Mouse (Mus musculus): ENCODE data around the gene Fjx1. TPM values are rescaled to one million over a fixed set of nuclear protein-coding genes. Genes with fewer than 3 reads are reported as not detected.
A peak's percentile ranks its signal among the peaks of the same experiment; 100 is the strongest.

Gene Fjx1
- polyA plus RNA-seq (2015; fragmentation: Nextera tagmentation; extraction: Ambion mirVana): 0.66 and 0.82 TPM in 2 replicates

DNA sequence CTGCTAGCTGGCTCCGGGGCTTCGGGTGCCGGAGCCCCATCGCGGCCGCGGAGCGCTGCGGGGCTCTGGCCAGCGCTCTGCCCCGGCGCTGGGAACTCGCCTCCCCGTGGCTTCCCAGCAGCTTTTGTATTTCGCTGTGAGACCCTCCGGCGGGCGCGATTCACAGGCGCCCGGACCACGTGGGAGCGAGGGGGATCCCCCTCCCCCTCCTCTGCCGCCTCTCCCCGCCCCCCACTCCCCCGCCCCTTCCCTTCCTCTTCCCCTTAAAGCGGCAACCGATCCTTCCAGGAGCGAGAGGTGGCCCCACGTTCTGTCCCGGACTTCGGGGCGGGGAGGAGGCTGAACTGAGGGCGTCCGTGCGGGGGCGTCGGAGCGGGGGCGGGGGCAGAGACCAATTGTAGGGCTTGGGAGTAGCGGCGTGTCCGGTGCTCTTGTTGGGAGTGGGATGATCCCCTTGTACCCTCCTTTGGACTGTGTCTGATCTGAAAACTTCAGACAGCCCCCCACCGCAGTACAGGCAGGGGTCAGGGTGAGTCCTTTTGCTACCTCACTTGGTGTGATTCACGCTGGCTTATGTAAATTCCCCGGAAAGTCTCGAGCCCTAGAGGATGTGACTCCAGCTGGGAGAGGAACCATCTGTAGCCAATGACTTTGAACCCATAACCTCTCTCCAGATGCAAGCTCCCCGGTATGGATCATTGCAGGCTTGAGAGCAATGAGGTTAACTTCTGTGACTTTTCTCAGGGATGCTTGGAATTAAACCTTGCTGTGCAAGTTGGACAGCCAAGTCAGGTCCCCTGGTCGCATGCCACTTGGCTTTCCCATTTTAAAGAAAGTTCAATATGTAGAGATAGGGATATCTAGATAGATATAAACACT, at the start of gene Fjx1:
Fjx1 (minus strand) TSS at position 829 of the 879 bp plus-strand sequence.
- Histone ChIP-seq H3K9ac (peak within 1 kb of the TSS; percentile 51), H3K27ac (no peak within 1 kb of the TSS; the same call in 1 of the 2 replicates)

DNA sequence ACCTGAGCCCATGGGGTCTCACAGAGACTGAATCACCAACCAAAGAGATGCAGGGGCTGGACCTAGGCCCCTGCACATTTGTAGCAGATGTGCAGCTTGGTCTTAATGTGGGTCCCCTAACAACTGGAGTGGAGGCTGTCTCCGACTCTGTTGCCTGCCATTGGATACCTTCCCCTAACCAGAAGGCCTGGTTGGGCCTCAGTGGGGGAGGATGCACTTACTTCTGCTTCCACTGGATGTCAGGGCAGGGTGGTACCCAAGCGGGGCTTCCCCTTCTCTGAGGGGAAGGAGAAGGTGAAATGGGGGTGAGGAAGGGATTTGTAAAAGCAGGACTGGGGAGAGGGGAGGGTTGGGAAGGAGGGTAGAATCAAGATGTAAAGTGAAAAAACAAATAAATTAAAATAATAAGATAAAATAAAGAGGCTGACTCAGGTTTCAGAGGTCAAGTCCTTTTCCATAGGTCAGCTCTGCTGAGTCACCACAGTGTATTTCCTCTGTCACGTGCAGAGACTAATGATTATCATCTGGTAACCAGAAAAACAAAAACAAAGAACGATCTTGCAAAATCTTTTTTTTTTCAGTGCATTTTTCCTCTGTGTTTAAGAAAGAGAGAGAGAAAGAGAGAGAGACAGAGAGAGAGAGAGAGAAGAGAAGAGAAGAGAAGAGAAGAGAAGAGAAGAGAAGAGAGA, 47.8 kb upstream of the Fjx1 start:
- 20% methylated on average over 4 of the region's 4 CpGs for WGBS (ENCODE audit: insufficient replicate concordance)
- Histone ChIP-seq H3K27me3 (no peaks in the 10 kb centered on the region), H3K27ac (no peak overlapping the region), H3K9ac (no peak overlapping the region), H3K4me3 (replicated peaks) (no peak overlapping the region), H3K4me1 (replicated peaks) (no peaks in the 10 kb centered on the region), H3K4me2 (no peak overlapping the region), H3K36me3 (no peaks in the 10 kb centered on the region), H3K9me3 (replicated peaks) (no peaks in the 10 kb centered on the region)
- ATAC-seq (ENCODE audit: low read depth): no peak
- DNase-seq: no peak

More for the DNA sequence above, at the start of gene Fjx1:
- ATAC-seq (ENCODE audit: low read depth): peak; percentile 8; the same call in 1 of the 2 replicates
- peaks cover 68% of the 10 kb centered on the region for H3K27me3 ChIP-seq
- no peak for DNase-seq
- under 1% methylated on average over 37 of the region's 49 CpGs for WGBS (ENCODE audit: insufficient replicate concordance)
- H3K4me2 ChIP-seq: peak within 1 kb of the TSS; percentile 71
- H3K9me3 ChIP-seq (replicated peaks): no peaks in the 10 kb centered on the region
- H3K4me1 ChIP-seq (replicated peaks): peaks cover 19% of the 10 kb centered on the region
- H3K4me3 ChIP-seq (replicated peaks): peak within 1 kb of the TSS; percentile 59
- H3K36me3 ChIP-seq: no peaks in the 10 kb centered on the region

DNA sequence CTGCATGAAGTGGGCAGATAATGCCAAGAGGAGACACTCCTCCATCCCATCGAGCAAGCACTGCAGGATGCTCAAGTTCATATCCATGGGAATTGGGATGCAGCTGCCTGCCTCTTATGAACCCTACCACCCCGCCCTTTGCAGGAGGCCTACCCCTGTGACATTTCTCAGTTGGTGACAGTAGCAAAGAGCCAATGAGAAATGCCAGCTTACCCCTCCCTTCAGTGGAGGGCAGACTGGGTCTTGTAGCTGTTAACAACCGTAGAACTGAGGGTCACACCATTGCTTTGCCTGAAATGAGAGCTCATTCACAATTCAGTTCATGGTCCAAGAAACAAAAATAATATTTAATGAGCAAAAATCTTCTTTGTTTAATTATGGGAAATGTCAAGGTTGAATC, 28.4 kb upstream of the Fjx1 start:
- Histone ChIP-seq H3K4me2 (no peak overlapping the region), H3K36me3 (no peaks in the 10 kb centered on the region), H3K27ac (no peak overlapping the region), H3K9me3 (replicated peaks) (0 out of 2 replicates have a peak, but pooled peaks cover 3% of the 10 kb centered on the region), H3K27me3 (no peaks in the 10 kb centered on the region), H3K4me1 (replicated peaks) (no peaks in the 10 kb centered on the region), H3K9ac (no peak overlapping the region), H3K4me3 (replicated peaks) (no peak overlapping the region)
- no peak for ATAC-seq (ENCODE audit: low read depth)
- no peak for DNase-seq
- 52% methylated on average over 3 of the region's 3 CpGs for WGBS (ENCODE audit: insufficient replicate concordance)

DNA sequence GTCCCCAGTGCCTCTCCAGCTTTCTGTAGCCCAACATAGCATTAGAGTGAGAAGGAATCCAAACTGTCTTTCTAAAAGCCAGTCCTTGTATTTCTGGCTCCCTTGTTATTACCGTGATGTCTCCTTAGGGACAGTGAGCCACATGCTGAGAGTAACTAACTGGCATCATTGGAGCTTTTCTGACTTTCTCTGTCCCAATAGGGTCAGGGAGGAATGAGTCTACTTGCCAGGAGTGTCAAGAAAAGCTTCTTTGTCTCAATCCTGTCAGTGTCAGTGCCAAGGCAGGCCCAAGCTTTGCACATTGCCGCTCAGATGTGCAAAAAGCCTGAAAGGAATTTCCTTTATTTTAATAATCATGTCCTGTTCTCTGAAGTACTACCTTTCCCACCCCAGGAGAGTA, 23.8 kb upstream of the Fjx1 start:
- Histone ChIP-seq H3K4me2 (no peak overlapping the region), H3K36me3 (no peaks in the 10 kb centered on the region), H3K4me1 (replicated peaks) (no peaks in the 10 kb centered on the region), H3K9ac (no peak overlapping the region), H3K27ac (no peak overlapping the region), H3K9me3 (replicated peaks) (no peaks in the 10 kb centered on the region), H3K27me3 (no peaks in the 10 kb centered on the region), H3K4me3 (replicated peaks) (no peak overlapping the region)
- no peak for ATAC-seq (ENCODE audit: low read depth)
- 77% methylated on average over 2 of the region's 2 CpGs for WGBS (ENCODE audit: insufficient replicate concordance)
- no peak for DNase-seq

DNA sequence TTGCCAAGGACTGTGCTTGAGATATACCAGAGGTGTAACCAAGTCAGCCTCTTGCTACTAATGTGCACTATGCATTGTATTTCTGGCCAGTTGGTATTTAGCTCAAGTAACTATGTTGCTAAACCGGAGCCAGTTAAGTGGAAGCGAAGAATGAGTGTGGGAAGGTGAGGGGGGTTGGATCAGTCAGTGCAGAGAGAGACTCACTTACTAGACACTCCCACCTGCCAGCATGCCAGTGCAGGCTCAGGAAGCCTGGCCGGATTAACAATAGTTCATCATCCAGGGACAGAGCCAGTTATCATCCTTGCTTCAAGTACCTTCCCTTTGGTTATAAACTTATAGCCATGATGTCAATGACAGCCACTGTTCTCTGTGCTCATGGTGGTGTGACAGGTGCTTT, 16.3 kb upstream of the Fjx1 start:
- Histone ChIP-seq H3K36me3 (no peaks in the 10 kb centered on the region), H3K27me3 (no peaks in the 10 kb centered on the region), H3K9ac (no peak overlapping the region), H3K27ac (no peak overlapping the region), H3K4me3 (replicated peaks) (no peak overlapping the region), H3K9me3 (replicated peaks) (no peaks in the 10 kb centered on the region), H3K4me2 (no peak overlapping the region), H3K4me1 (replicated peaks) (no peaks in the 10 kb centered on the region)
- WGBS (ENCODE audit: insufficient replicate concordance): 79% methylated on average over 3 of the region's 3 CpGs
- DNase-seq (no peak), ATAC-seq (ENCODE audit: low read depth) (no peak)

DNA sequence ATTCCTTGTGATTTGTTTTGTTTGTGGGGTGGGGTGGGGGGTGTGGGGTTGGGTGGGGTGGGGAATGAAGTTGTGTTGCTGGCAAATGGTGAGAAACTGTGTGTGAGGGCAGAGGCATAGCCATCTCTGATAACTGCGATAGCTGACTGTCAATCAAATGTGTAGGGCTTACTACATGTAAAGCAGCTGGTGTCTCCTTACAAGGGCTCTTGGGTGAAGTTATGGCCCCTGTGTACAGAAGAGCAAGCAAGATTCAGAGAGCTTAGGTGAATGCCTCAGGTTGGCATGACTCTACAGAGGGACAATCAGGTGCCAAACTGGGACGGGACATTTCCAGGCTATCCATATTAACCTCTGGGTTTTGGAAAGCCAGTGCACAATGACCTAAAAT, 12.0 kb upstream of the Fjx1 start:
- Histone ChIP-seq H3K27me3 (peaks cover 3% of the 10 kb centered on the region; the same call in 1 of the 2 replicates), H3K4me2 (no peak overlapping the region), H3K36me3 (no peaks in the 10 kb centered on the region), H3K4me3 (replicated peaks) (no peak overlapping the region), H3K4me1 (replicated peaks) (no peaks in the 10 kb centered on the region), H3K9me3 (replicated peaks) (no peaks in the 10 kb centered on the region), H3K9ac (no peak overlapping the region), H3K27ac (no peak overlapping the region)
- WGBS (ENCODE audit: insufficient replicate concordance): 78% methylated on average over 2 of the region's 2 CpGs
- DNase-seq (no peak), ATAC-seq (ENCODE audit: low read depth) (no peak)

DNA sequence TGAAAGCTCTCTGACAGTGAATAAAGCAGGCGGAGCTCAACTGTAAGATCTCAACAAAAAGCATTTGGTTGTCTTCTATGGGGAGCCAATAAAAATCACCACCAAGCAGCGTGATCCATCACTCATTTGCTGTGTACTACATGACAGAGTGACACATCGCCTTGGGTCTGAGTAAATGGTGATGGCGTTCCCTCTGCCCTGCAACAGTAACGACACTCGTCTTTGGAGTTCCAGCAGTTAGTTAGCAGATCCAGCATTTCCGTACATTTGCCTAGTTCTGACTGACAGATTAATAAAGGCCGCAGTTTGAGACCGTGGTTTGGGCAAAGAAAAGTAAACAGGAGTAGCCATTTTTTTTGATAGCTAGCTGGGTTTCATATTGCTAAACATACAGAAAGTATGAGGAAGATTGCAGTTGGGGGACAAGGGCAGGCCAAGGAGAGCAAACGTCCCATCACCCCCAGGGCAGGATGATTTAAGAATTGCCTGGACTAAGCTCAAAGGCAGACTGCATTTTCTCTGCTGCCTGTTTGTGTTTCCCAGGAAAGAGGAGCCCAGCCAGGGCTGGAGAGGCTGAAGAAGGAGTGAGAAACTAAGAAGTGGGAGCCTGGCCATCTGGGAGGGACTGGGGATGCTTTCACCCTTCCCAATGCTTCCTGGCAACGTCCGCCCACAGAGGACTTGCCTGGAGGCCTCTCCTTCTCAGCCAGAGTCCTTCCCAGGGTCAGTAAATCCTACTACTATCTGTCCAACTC, 11.5 kb upstream of the Fjx1 start:
- Histone ChIP-seq H3K4me1 (replicated peaks) (no peaks in the 10 kb centered on the region), H3K9ac (no peak overlapping the region), H3K27ac (no peak overlapping the region), H3K36me3 (no peaks in the 10 kb centered on the region), H3K27me3 (peaks cover 3% of the 10 kb centered on the region; the same call in 1 of the 2 replicates), H3K9me3 (replicated peaks) (no peaks in the 10 kb centered on the region), H3K4me2 (no peak overlapping the region), H3K4me3 (replicated peaks) (no peak overlapping the region)
- no peak for DNase-seq
- ATAC-seq (ENCODE audit: low read depth): no peak
- WGBS (ENCODE audit: insufficient replicate concordance): 59% methylated on average over 12 of the region's 12 CpGs

DNA sequence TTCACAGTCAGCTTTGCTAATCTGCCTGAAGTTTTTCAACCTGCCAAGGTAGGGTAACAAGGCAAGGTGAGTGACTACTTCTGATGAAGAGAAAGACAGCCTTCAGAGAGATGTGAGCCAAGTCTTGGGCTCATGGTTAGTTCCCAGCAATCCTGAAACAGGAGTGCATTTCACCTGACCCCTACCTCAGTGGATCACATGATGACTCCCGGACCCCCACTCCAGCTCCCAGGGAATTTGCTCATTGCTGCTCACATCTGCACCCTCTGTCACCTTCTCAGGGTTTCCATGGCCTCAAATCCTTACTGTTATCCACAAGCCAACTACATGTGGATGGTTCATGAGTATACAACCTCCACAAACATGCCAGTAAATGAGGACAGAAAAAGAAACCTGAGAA, 9.2 kb upstream of the Fjx1 start:
- 61% methylated on average over 1 of the region's 1 CpGs for WGBS (ENCODE audit: insufficient replicate concordance)
- Histone ChIP-seq H3K4me2 (no peak overlapping the region), H3K27me3 (peaks cover 9% of the 10 kb centered on the region; the same call in 1 of the 2 replicates), H3K36me3 (no peaks in the 10 kb centered on the region), H3K4me3 (replicated peaks) (no peak overlapping the region), H3K4me1 (replicated peaks) (no peaks in the 10 kb centered on the region), H3K27ac (no peak overlapping the region), H3K9me3 (replicated peaks) (no peaks in the 10 kb centered on the region), H3K9ac (no peak overlapping the region)
- ATAC-seq (ENCODE audit: low read depth) (no peak), DNase-seq (no peak)

DNA sequence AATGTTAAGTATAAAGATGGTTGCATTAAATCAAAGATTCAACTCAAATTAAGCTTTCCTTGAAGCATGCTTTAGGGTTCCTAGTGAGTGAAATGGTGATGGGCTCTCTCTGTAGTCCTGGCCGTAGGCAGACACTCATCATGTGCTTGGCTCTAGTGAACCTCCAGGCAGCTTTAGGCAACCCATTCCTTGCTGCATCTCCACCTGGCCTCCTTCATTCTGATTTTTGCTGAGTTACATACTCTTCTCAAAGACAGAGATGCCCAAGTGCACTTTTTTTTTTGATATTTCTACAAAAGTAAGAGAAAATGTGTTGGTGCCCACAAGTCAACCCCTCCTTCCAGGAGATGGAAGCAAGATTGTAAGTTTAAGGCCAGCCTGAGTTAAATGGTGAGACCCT, 2.8 kb upstream of the Fjx1 start:
- H3K4me2 ChIP-seq: no peak overlapping the region
- no peak overlapping the region for H3K4me3 ChIP-seq (replicated peaks)
- H3K9me3 ChIP-seq (replicated peaks): no peaks in the 10 kb centered on the region
- no peak for ATAC-seq (ENCODE audit: low read depth)
- 54% methylated on average over 1 of the region's 1 CpGs for WGBS (ENCODE audit: insufficient replicate concordance)
- no peak for DNase-seq
- H3K27ac ChIP-seq: no peak overlapping the region
- no peaks in the 10 kb centered on the region for H3K36me3 ChIP-seq
- H3K9ac ChIP-seq: no peak overlapping the region
- H3K27me3 ChIP-seq: peaks cover 46% of the 10 kb centered on the region
- H3K4me1 ChIP-seq (replicated peaks): peaks cover 11% of the 10 kb centered on the region

DNA sequence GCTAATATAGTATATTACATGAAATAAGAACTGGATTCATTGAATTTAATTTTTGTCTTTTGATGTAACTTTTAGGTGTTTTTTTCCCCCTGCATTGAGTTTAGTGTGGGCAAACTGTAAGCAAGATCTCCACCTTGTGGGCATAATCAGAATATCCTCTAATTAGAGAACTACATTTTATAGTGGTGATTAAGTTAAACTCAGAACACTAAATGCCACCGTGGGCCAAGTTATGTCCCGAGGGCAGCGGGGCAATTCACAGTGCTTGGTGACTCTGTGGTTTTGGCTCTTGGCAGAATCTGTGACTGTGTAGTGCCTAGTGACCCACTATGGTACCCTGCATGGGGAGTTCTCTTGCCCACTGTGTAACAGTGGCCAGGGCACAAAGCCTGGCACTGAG, 1.1 kb upstream of the Fjx1 start:
- peaks cover 61% of the 10 kb centered on the region for H3K27me3 ChIP-seq
- no peak for DNase-seq
- H3K36me3 ChIP-seq: no peaks in the 10 kb centered on the region
- WGBS (ENCODE audit: insufficient replicate concordance): 25% methylated on average over 3 of the region's 3 CpGs
- no peak overlapping the region for H3K4me2 ChIP-seq
- no peak overlapping the region for H3K9ac ChIP-seq
- no peaks in the 10 kb centered on the region for H3K9me3 ChIP-seq (replicated peaks)
- H3K27ac ChIP-seq: no peak overlapping the region
- H3K4me1 ChIP-seq (replicated peaks): peaks cover 19% of the 10 kb centered on the region
- ATAC-seq (ENCODE audit: low read depth): no peak
- H3K4me3 ChIP-seq (replicated peaks): no peak overlapping the region
